Mouse (Mus musculus) E14TG2a.4 (cell line): ENCODE measurements at regions not wholly inside any gene's neighbourhood (a gene's known extent, or its start where the extent isn't known, plus 50 kb on each side); places are given as distances from the start of the nearest gene placed in this dataset.

Experiments
- CTCF ChIP-seq: conservative IDR thresholded peaks from 2 replicates; pipeline ENCODE4 v1.5.1; 2014; ENCODE audit warnings: low read length
- POU5F1 ChIP-seq: IDR thresholded peaks from 2 replicates; pipeline ENCODE4 v1.6.1; 2014; ENCODE audit warnings: low read length, borderline replicate concordance

GRCm38 (mm10) chr12:106676566-106676965, 666.5 kb downstream of the Vrk1 start:
- TF ChIP-seq CTCF (no peak), POU5F1 (no peak)
